Mouse (Mus musculus): ENCODE results near the gene Rere. TPM values are rescaled to one million over a fixed set of nuclear protein-coding genes. Genes with fewer than 3 reads are reported as not detected.

The Rere gene
- polyA plus RNA-seq, 1 experiment from 2014 or later: 52.0 TPM

DNA sequence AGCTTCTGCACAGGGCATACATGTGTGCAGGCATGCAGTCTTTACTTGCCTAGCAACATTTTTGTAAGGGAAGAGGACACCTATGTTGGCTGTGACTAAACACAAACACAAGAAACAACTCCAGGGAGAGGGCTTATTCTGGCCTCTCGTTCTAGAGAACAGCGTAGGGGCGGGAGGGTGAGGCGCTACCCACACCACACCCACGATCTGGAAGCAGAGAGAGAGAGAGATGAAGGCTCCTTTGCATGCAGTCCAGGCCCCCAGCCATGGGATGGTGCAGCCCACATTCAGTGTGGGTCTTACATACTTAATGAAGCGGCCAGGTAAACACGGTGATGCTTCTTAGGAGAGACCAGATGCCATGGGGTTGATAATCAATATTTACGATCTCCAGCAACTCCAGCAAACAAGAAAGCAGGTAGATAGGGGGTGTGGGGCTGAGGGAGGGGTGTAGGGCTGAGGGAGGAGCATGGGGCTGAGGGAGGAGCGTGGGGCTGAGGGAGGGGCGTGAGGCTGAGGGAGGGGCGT is 371.7 kb downstream of the Rere start:
- WGBS: 44% methylated on average over 9 of the region's 11 CpGs
- Histone ChIP-seq H3K4me1 (ENCODE audit: control insufficient read depth, insufficient read depth, low read length) (no peaks in the 10 kb centered on the region), H3K9ac (ENCODE audit: low read length) (no peak overlapping the region), H3K27ac (ENCODE audit: low read depth, low read length) (no peak overlapping the region), H3K4me2 (ENCODE audit: low read depth) (no peak overlapping the region), H3K4me3 (ENCODE audit: low read depth, low read length) (no peak overlapping the region), H3K9me3 (ENCODE audit: control insufficient read depth, low read length) (no peaks in the 10 kb centered on the region), H3K27me3 (ENCODE audit: control insufficient read depth, insufficient read depth, low read length) (0 out of 2 replicates have a peak, but pooled peaks cover 7% of the 10 kb centered on the region), H3K36me3 (ENCODE audit: control insufficient read depth, insufficient read depth, low read length) (no peaks in the 10 kb centered on the region)
- ATAC-seq (ENCODE audit: insufficient read depth, low FRiP score, low TSS enrichment): no peak
- DNase-seq (ENCODE audit: low spot score): no peak

DNA sequence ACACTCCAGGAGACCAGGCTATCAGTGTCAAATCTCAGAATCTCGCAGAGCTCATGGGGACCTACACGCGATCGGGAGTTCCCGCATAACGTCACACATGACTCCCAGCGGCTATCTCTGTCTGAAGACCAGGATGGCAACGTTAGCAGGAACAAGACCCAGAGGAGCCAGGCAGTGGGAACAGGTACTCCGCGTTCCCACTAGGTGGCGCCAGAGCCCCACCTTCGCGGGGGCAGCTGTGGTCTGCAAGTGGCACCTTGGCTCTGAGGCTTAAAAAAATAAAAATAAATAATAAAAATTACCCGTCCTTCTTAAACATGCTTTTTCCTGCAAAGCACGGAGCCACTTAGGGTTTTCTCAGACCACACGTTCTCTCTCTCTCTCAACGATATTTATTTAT is 374.5 kb downstream of the Rere start:
- H3K4me2 ChIP-seq (ENCODE audit: low read depth): no peak overlapping the region
- ATAC-seq (ENCODE audit: insufficient read depth, low FRiP score, low TSS enrichment) (peak; percentile 46; the same call in 1 of the 2 replicates), DNase-seq (ENCODE audit: low spot score) (peak; percentile 88)
- peaks cover 7% of the 10 kb centered on the region; the same call in 1 of the 2 replicates for H3K4me1 ChIP-seq (ENCODE audit: control insufficient read depth, insufficient read depth, low read length)
- H3K9me3 ChIP-seq (ENCODE audit: control insufficient read depth, low read length): no peaks in the 10 kb centered on the region
- H3K36me3 ChIP-seq (ENCODE audit: control insufficient read depth, insufficient read depth, low read length): no peaks in the 10 kb centered on the region
- H3K27ac ChIP-seq (ENCODE audit: low read depth, low read length): no peak overlapping the region
- H3K4me3 ChIP-seq (ENCODE audit: low read depth, low read length): no peak overlapping the region
- WGBS: 5% methylated on average over 17 of the region's 17 CpGs
- H3K27me3 ChIP-seq (ENCODE audit: control insufficient read depth, insufficient read depth, low read length): 0 out of 2 replicates have a peak, but pooled peaks cover 5% of the 10 kb centered on the region
- H3K9ac ChIP-seq (ENCODE audit: low read length): no peak overlapping the region

DNA sequence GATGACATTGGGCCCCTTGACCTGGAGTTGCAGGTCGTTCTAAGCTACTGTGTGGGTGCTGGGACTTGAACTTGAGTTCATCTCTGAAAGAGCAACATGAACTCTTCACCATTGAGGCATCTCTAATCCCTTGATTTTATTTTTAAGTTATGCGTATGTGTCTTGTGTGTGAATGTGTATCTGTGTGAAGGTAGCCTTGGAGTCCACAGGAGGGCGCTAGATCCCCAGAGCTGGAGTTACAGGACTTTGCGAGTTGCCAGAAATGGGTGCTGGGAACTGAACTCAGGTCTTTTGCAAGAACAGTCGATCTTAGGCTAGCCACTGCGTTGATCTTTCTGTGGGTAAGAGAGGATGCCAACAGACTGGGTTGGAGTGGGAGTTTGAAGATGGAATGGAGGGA is 375.1 kb downstream of the Rere start:
- no peak for ATAC-seq (ENCODE audit: insufficient read depth, low FRiP score, low TSS enrichment)
- Histone ChIP-seq H3K9ac (ENCODE audit: low read length) (no peak overlapping the region), H3K27me3 (ENCODE audit: control insufficient read depth, insufficient read depth, low read length) (0 out of 2 replicates have a peak, but pooled peaks cover 3% of the 10 kb centered on the region), H3K27ac (ENCODE audit: low read depth, low read length) (no peak overlapping the region), H3K4me2 (ENCODE audit: low read depth) (no peak overlapping the region), H3K9me3 (ENCODE audit: control insufficient read depth, low read length) (no peaks in the 10 kb centered on the region), H3K4me3 (ENCODE audit: low read depth, low read length) (no peak overlapping the region), H3K4me1 (ENCODE audit: control insufficient read depth, insufficient read depth, low read length) (peaks cover 12% of the 10 kb centered on the region), H3K36me3 (ENCODE audit: control insufficient read depth, insufficient read depth, low read length) (no peaks in the 10 kb centered on the region)
- 82% methylated on average over 6 of the region's 6 CpGs for WGBS
- DNase-seq (ENCODE audit: low spot score): no peak

DNA sequence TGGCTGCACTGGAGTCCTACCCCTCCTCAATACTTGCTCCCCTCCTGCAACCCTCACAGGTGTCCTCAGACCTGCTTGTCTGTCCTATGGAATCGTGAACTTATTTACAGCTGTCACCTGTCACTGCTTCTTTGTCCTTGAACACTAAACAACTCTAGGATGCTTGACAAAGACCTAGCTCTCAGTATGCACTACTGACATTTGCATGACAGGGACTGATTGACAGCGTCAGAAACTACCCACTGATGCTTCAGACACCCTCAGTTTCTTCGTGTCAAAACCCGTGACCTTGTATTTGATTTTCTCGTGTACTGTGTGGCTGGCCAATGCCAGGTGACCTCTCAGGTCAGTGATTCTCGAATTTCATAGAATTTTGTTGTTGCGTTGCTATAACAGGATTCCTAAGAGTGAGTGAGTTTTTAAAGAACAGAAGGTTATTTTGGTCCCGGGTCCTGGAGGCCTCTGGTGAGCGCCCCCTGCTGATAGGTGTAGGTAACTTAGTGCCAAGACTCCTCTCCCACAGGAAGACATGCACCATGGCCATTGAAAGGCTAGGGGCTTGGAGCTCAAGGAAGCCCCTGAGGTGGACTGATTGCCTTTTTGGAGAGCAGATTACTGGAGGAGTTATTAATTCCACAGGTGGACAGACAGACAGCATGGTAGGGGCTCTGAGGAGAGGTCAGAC is 378.6 kb downstream of the Rere start:
- no peak for DNase-seq (ENCODE audit: low spot score)

DNA sequence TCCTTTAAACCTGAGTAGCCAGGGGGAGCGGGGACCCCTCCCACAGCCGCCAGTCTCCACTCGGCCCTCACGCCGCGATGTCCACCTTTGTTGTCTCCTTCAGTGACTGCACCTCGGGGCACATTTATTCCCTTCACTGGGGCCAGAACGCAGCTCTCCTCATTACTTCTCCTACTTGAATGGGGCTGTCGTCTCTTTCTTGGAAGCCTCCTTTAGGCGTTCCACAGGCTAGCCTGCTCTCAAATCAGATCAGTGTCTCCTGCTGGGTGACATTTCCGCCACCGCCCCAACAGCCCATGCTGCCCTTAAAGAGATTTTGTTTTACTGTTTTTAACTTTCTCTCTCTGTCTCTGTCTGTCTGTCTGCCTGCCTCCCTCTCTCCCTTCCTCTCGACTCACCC is 380.4 kb downstream of the Rere start:
- Histone ChIP-seq H3K4me1 (ENCODE audit: control insufficient read depth, insufficient read depth, low read length) (peaks cover 22% of the 10 kb centered on the region), H3K4me2 (ENCODE audit: low read depth) (peak overlapping the region; percentile 45), H3K27ac (ENCODE audit: low read depth, low read length) (peak overlapping the region; percentile 53; the same call in 1 of the 2 replicates), H3K27me3 (ENCODE audit: control insufficient read depth, insufficient read depth, low read length) (no peaks in the 10 kb centered on the region), H3K9me3 (ENCODE audit: control insufficient read depth, low read length) (no peaks in the 10 kb centered on the region), H3K9ac (ENCODE audit: low read length) (peak overlapping the region; percentile 57), H3K36me3 (ENCODE audit: control insufficient read depth, insufficient read depth, low read length) (no peaks in the 10 kb centered on the region), H3K4me3 (ENCODE audit: low read depth, low read length) (no peak overlapping the region; the same call in 1 of the 2 replicates)
- 6% methylated on average over 13 of the region's 13 CpGs for WGBS
- no peak for ATAC-seq (ENCODE audit: insufficient read depth, low FRiP score, low TSS enrichment)
- DNase-seq (ENCODE audit: low spot score): peak; percentile 26

More for the DNA sequence above, 378.6 kb downstream of the Rere start:
- Histone ChIP-seq H3K9me3 (ENCODE audit: control insufficient read depth, low read length) (no peaks in the 10 kb centered on the region), H3K27ac (ENCODE audit: low read depth, low read length) (no peak overlapping the region), H3K36me3 (ENCODE audit: control insufficient read depth, insufficient read depth, low read length) (no peaks in the 10 kb centered on the region), H3K4me2 (ENCODE audit: low read depth) (no peak overlapping the region), H3K9ac (ENCODE audit: low read length) (no peak overlapping the region), H3K4me3 (ENCODE audit: low read depth, low read length) (no peak overlapping the region), H3K27me3 (ENCODE audit: control insufficient read depth, insufficient read depth, low read length) (no peaks in the 10 kb centered on the region), H3K4me1 (ENCODE audit: control insufficient read depth, insufficient read depth, low read length) (peaks cover 22% of the 10 kb centered on the region)
- no peak for ATAC-seq (ENCODE audit: insufficient read depth, low FRiP score, low TSS enrichment)
- 75% methylated on average over 9 of the region's 9 CpGs for WGBS

DNA sequence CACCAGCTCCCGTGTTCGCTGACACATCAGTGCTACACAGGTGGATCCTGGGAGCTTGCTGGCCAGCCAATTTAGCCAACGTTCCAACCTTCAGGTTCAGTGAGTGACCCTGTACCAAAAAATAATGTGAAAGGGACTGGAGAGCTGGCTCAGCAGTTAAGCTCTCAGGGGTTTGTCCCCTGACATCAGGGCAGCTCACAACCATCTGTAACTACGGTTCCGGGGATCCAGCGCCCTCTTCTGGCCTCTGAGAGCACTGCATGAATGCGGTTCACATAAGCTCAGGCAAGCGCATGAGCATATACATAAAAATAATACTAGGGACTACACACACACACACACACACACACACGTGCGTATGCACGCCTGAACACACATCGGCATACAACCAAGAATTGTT is 381.7 kb downstream of the Rere start:
- 60% methylated on average over 12 of the region's 12 CpGs for WGBS
- H3K9ac ChIP-seq (ENCODE audit: low read length): no peak overlapping the region
- ATAC-seq (ENCODE audit: insufficient read depth, low FRiP score, low TSS enrichment) (no peak), DNase-seq (ENCODE audit: low spot score) (peak; percentile 71)
- no peak overlapping the region for H3K27ac ChIP-seq (ENCODE audit: low read depth, low read length)
- no peaks in the 10 kb centered on the region for H3K27me3 ChIP-seq (ENCODE audit: control insufficient read depth, insufficient read depth, low read length)
- H3K9me3 ChIP-seq (ENCODE audit: control insufficient read depth, low read length): no peaks in the 10 kb centered on the region
- H3K4me2 ChIP-seq (ENCODE audit: low read depth): no peak overlapping the region
- no peak overlapping the region for H3K4me3 ChIP-seq (ENCODE audit: low read depth, low read length)
- H3K4me1 ChIP-seq (ENCODE audit: control insufficient read depth, insufficient read depth, low read length): peaks cover 22% of the 10 kb centered on the region
- H3K36me3 ChIP-seq (ENCODE audit: control insufficient read depth, insufficient read depth, low read length): no peaks in the 10 kb centered on the region

DNA sequence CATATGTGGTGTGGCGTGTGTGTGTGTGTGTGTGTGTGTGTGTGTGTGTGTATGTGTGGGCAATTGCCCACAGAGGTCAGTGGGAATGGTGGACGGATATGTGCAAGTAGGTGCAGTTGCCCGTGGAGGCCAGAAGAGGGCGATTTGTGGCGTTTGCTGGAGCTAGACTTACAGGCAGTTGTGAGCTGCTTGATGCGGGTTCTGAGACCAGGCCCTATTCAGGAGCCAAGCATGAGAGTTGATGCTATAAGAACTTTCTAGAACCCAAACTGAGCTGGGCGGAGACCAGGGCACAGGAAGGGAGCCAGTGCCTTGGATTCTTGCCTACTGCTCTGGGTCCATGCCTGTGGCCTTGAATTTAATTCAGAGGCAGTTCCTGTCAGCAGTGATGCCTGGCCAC is 383.3 kb downstream of the Rere start:
- Histone ChIP-seq H3K9me3 (ENCODE audit: control insufficient read depth, low read length) (no peaks in the 10 kb centered on the region), H3K9ac (ENCODE audit: low read length) (no peak overlapping the region), H3K36me3 (ENCODE audit: control insufficient read depth, insufficient read depth, low read length) (no peaks in the 10 kb centered on the region), H3K27me3 (ENCODE audit: control insufficient read depth, insufficient read depth, low read length) (no peaks in the 10 kb centered on the region), H3K27ac (ENCODE audit: low read depth, low read length) (no peak overlapping the region), H3K4me2 (ENCODE audit: low read depth) (no peak overlapping the region), H3K4me3 (ENCODE audit: low read depth, low read length) (no peak overlapping the region), H3K4me1 (ENCODE audit: control insufficient read depth, insufficient read depth, low read length) (peaks cover 22% of the 10 kb centered on the region)
- ATAC-seq (ENCODE audit: insufficient read depth, low FRiP score, low TSS enrichment) (no peak), DNase-seq (ENCODE audit: low spot score) (no peak)
- 86% methylated on average over 7 of the region's 7 CpGs for WGBS

DNA sequence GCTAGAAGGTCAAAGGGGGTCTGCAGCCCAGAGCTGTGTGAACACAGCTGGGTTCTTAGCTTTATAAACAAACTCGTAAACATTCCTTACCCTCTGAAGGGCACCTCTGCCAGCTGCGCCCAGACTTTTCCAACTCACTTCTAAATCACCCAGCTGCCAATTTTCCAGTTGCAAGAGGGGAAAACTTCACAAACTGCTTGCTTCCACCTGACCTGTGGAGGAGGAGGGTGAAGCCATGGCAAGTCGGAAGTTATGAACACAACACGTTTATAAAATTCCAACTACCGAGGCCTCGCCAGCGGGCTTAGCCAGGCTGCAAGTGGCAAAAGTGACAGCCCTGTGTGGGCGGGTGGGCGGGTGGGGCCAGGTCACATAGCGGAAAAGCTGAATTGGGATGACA is 384.4 kb downstream of the Rere start:
- Histone ChIP-seq H3K9me3 (ENCODE audit: control insufficient read depth, low read length) (no peaks in the 10 kb centered on the region), H3K4me2 (ENCODE audit: low read depth) (no peak overlapping the region), H3K4me1 (ENCODE audit: control insufficient read depth, insufficient read depth, low read length) (peaks cover 16% of the 10 kb centered on the region), H3K4me3 (ENCODE audit: low read depth, low read length) (no peak overlapping the region), H3K27ac (ENCODE audit: low read depth, low read length) (no peak overlapping the region), H3K36me3 (ENCODE audit: control insufficient read depth, insufficient read depth, low read length) (no peaks in the 10 kb centered on the region), H3K9ac (ENCODE audit: low read length) (no peak overlapping the region), H3K27me3 (ENCODE audit: control insufficient read depth, insufficient read depth, low read length) (no peaks in the 10 kb centered on the region)
- WGBS: 85% methylated on average over 10 of the region's 10 CpGs
- no peak for ATAC-seq (ENCODE audit: insufficient read depth, low FRiP score, low TSS enrichment)
- no peak for DNase-seq (ENCODE audit: low spot score)

All from neural tube, embryonic 11.5 days (tissue).